Mouse (Mus musculus): Measurements from ENCODE around the gene Tmem265. TPM values are rescaled to one million over a fixed set of nuclear protein-coding genes. Genes with fewer than 3 reads are reported as not detected.

The Tmem265 gene
- total RNA-seq, 2 experiments from 2014 or later = 2.5 TPM; not detected in 1

GRCm38 (mm10) chr7:127588011-127588871 is 27.1 kb downstream of the Tmem265 start, which contains the start of the genes Ccdc189 and Rnf40:
Gene Ccdc189, minus strand, starts transcription at chr7:127588595.
Gene Rnf40, plus strand, starts transcription at chr7:127588767.
- peak; percentile 86 for ATAC-seq (ENCODE audit: poor library complexity, severe bottlenecking)

- ATAC-seq (ENCODE audit: poor library complexity, severe bottlenecking) = no peak
These were observed 27.7 kb downstream of the Tmem265 start for GRCm38 (mm10) chr7:127588901-127589300.

- ATAC-seq (ENCODE audit: poor library complexity, severe bottlenecking) = no peak
These were observed 28.4 kb downstream of the Tmem265 start for GRCm38 (mm10) chr7:127589637-127590036.

GRCm38 (mm10) chr7:127591108-127591507 is 29.9 kb downstream of the Tmem265 start:
- ATAC-seq (ENCODE audit: poor library complexity, severe bottlenecking) = no peak

GRCm38 (mm10) chr7:127592575-127592974 is 31.4 kb downstream of the Tmem265 start:
- ATAC-seq (ENCODE audit: poor library complexity, severe bottlenecking) = no peak

- ATAC-seq (ENCODE audit: poor library complexity, severe bottlenecking) = no peak
These were observed 35.6 kb downstream of the Tmem265 start for GRCm38 (mm10) chr7:127596747-127597146.

GRCm38 (mm10) chr7:127600612-127601011 is 39.4 kb downstream of the Tmem265 start:
- ATAC-seq (ENCODE audit: poor library complexity, severe bottlenecking) = no peak

- ATAC-seq (ENCODE audit: poor library complexity, severe bottlenecking) = no peak
These were observed 40.5 kb downstream of the Tmem265 start for GRCm38 (mm10) chr7:127601735-127602134.

GRCm38 (mm10) chr7:127602903-127603302 is 41.7 kb downstream of the Tmem265 start:
- ATAC-seq (ENCODE audit: poor library complexity, severe bottlenecking) = no peak

GRCm38 (mm10) chr7:127604256-127604655 is 43.1 kb downstream of the Tmem265 start:
- ATAC-seq (ENCODE audit: poor library complexity, severe bottlenecking) = no peak

- ATAC-seq (ENCODE audit: poor library complexity, severe bottlenecking) = no peak
These were observed 46.0 kb downstream of the Tmem265 start for GRCm38 (mm10) chr7:127607150-127607549.

GRCm38 (mm10) chr7:127611011-127611410 is 49.8 kb downstream of the Tmem265 start:
- no peak for ATAC-seq (ENCODE audit: poor library complexity, severe bottlenecking)

- ATAC-seq (ENCODE audit: poor library complexity, severe bottlenecking) = no peak
These were observed 50.4 kb downstream of the Tmem265 start for GRCm38 (mm10) chr7:127611561-127611960.

GRCm38 (mm10) chr7:127613501-127613900 is 52.3 kb downstream of the Tmem265 start:
- ATAC-seq (ENCODE audit: poor library complexity, severe bottlenecking) = no peak

- no peak for ATAC-seq (ENCODE audit: poor library complexity, severe bottlenecking)
These were observed 52.9 kb downstream of the Tmem265 start for GRCm38 (mm10) chr7:127614091-127614490.

- ATAC-seq (ENCODE audit: poor library complexity, severe bottlenecking) = peak; percentile 50
These were observed 53.3 kb downstream of the Tmem265 start for GRCm38 (mm10) chr7:127614511-127614890.

- peak; percentile 41 for ATAC-seq (ENCODE audit: poor library complexity, severe bottlenecking)
These were observed 54.0 kb downstream of the Tmem265 start, which contains the start of gene Zfp629 for GRCm38 (mm10) chr7:127614891-127615843. Gene Zfp629, minus strand, starts transcription at chr7:127615797.

GRCm38 (mm10) chr7:127616336-127616735 is 55.1 kb downstream of the Tmem265 start:
- no peak for ATAC-seq (ENCODE audit: poor library complexity, severe bottlenecking)
